Mouse (Mus musculus) heart, embryonic 10.5 days (tissue): ENCODE results near the gene Pitpnm2. TPM values are rescaled to one million over a fixed set of nuclear protein-coding genes. Genes with fewer than 3 reads are reported as not detected.
"Not testable (repeated sequence)": the region's sequence is repeated elsewhere in the genome, so short reads cannot be mapped to it uniquely, and the experiment has no call there.

Experiments
- DNase-seq: peaks from one replicate; pipeline ENCODE4 v3.0.0-alpha.2; 2017; ENCODE audit warnings: low spot score
- H3K27ac ChIP-seq: fragments of 300-500 bp; sonication (generic); 2 replicates; pipeline ENCODE4 v1.5.1; 2016; ENCODE audit warnings: mild to moderate bottlenecking
- H3K27me3 ChIP-seq: fragments of 300-500 bp; sonication (generic); 2 replicates; pipeline ENCODE4 v1.6.1; 2016; ENCODE audit warnings: mild to moderate bottlenecking; ENCODE audit not compliant: poor library complexity, insufficient read depth, severe bottlenecking
- H3K36me3 ChIP-seq: fragments of 300-500 bp; sonication (generic); 2 replicates; pipeline ENCODE4 v1.6.1; 2016; ENCODE audit warnings: mild to moderate bottlenecking, moderate library complexity
- H3K4me1 ChIP-seq: fragments of 300-500 bp; sonication (generic); 2 replicates; pipeline ENCODE4 v1.6.1; 2016; ENCODE audit warnings: mild to moderate bottlenecking
- H3K4me3 ChIP-seq: fragments of 300-500 bp; sonication (generic); 2 replicates; pipeline ENCODE4 v1.5.1; 2016; ENCODE audit warnings: mild to moderate bottlenecking, moderate library complexity
- H3K9me3 ChIP-seq: fragments of 300-500 bp; sonication (generic); 2 replicates; pipeline ENCODE4 v1.6.1; 2016; ENCODE audit warnings: mild to moderate bottlenecking, moderate library complexity
- WGBS: fragments of 180-500 bp; shearing (Covaris S2); methylation state at CpG from one replicate; pipeline ENCODE4 v1.1.7; 2016; 5-methylcytosine and 5-hydroxymethylcytosine counted together
- polyA plus RNA-seq: library from polyadenylated mRNA; unstranded; fragments of >200 nt; fragmentation: Nextera tagmentation; extraction: Ambion mirVana; gene quantifications from 2 replicates; pipeline ENCODE4 v1.2.1, GENCODE M21; 2016

Gene Pitpnm2
- polyA plus RNA-seq = 4.8 and 6.1 TPM in 2 replicates

DNA sequence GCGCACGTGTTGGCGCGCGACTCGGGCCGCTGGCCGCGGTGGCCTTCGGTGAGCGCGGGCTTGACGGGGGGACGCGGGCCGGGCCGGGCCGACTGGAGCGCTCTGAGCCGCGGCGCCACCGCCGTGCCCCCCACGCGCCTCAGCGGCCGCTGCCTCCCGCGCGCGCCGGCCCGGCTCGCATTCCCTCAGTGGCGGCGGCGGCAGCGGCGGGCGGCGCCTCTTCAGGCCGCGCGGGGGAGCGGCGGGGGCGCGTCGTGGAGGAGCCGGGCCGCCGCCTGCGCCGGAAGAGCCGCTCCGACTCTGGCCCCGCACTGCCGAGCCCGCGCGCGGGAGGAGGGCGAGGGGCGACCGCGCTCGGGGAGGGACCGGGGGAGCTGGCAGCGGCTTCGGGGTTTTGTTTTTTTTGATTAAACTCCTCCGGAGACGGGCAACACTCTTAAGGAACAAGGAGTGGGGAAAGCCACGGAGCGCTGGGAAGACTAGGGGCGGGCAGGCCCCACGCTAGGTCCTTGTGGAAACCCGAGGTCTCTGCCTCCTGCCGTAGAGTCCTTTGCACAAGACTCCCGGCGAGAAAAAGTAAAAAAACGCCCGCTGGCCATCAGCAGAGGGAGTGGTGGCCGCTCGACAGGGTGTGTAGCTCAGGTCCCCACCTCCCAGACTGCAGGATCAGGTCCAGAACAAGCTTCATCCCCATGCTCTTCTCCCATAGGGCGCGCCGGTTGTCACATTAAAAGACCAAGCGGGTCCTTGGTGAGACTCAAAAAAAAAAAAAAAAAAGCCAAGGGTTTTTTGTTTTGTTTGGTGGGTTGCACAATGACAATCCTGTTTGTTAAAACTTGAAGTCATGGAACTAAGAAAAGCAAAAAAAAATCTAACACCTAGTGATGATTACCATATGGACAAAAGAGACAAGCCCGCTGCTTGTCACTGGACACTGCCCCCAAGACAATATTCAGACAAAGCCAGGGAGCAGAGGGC lies at the start of gene Pitpnm2:
Pitpnm2 (minus strand) TSS at position 147 of the 978 bp plus-strand sequence.
- Histone ChIP-seq H3K4me3 (peak within 1 kb of the TSS; percentile 87), H3K9me3 (no peaks in the 10 kb centered on the region), H3K27ac (peak within 1 kb of the TSS; percentile 95), H3K27me3 (no peaks in the 10 kb centered on the region), H3K36me3 (peaks cover 31% of the 10 kb centered on the region), H3K4me1 (peaks cover 36% of the 10 kb centered on the region)
- no peak for DNase-seq
- WGBS = 4% methylated on average over 89 of the region's 90 CpGs

DNA sequence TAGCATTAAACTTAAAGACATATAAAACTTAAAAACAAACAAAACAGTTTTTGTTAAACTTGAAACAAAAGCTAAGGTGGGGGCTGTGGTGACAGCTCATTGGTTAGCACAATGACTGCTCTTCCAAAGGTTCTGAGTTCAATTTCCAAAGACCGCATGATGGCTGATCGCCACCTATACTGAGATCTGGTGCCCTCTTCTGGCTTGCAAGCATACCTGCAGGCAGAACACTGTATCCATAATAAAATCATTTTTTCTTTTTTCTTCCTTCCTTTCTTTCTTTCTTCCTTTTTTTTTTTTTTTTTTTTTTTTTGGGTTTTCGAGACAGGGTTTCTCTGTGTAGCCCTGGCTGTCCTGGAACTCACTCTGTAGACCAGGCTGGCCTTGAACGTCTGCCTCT lies 49.7 kb upstream of the Pitpnm2 start:
- H3K4me1 ChIP-seq, H3K9me3 ChIP-seq, H3K27ac ChIP-seq, DNase-seq, H3K27me3 ChIP-seq, H3K4me3 ChIP-seq: not testable (repeated sequence)
- 65% methylated on average over 4 of the region's 4 CpGs for WGBS
- H3K36me3 ChIP-seq = peaks cover 70% of the 10 kb centered on the region

DNA sequence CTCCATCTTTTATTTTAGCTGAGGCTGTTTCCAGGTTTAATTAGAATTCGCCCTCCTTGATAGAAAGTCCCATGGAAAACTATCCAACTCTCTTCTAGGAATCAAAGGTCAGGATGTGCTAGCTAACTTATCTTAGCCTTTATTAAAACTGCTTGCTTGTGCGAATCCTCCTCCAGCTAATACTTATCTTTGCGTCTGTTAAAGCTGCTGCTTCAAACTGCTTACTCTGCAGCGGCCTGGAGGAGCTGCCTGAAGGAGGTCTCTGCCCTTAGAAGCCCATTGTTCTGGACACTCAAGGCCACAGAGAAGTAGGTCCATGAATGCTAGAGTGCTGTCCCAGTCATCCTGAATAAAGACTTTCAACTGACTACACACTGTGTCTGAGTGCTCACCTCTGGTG lies 46.9 kb upstream of the Pitpnm2 start:
- Histone ChIP-seq H3K9me3 (no peaks in the 10 kb centered on the region), H3K36me3 (peaks cover 80% of the 10 kb centered on the region), H3K27ac (no peak overlapping the region), H3K4me1 (peaks cover 9% of the 10 kb centered on the region; the same call in 1 of the 2 replicates), H3K4me3 (no peak overlapping the region), H3K27me3 (no peaks in the 10 kb centered on the region)
- DNase-seq = no peak
- WGBS = 87% methylated on average over 4 of the region's 4 CpGs

DNA sequence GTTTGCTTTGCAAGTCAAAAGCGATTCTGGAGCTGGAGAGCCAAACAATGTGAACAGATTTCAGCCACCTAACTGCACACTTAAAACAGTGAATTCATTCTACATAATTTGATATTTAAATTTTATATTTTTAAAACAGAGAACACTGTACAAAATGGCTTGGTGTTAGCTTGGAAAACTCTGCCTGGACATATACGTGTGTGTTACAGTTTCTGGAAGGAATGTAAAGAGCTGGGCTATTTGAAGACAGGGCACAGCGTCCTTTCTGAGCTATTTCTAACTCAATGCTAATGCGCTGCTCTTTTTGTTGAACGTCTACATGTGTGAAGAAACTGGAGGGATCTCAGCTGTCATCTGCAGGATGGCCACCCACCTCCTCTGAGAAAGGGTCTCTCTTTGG lies 44.4 kb upstream of the Pitpnm2 start:
- Histone ChIP-seq H3K4me1 (no peaks in the 10 kb centered on the region), H3K4me3 (no peak overlapping the region), H3K9me3 (no peaks in the 10 kb centered on the region), H3K27ac (no peak overlapping the region), H3K27me3 (no peaks in the 10 kb centered on the region), H3K36me3 (peaks cover 95% of the 10 kb centered on the region)
- DNase-seq = no peak
- WGBS = 88% methylated on average over 5 of the region's 5 CpGs

DNA sequence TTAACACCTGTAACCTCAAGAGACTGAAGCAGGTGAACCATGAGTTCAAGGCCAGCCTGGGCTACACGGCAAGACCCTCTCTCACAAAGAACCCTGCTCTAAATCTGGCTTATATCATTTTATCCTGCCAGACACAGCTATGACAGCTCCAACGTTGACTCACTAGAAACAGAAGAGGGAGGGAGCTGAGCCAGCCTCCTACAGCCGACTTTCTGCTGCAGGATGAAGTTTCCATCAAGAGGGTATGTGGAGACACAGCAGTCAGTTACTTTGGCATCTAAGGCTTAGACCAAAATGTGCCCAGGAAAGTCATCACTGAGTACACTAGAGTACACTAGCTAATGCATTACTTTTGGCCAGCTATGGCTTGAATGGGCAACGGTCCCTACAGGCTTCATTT lies 40.7 kb upstream of the Pitpnm2 start:
- H3K4me3 ChIP-seq = no peak overlapping the region
- 82% methylated on average over 4 of the region's 4 CpGs for WGBS
- H3K4me1 ChIP-seq = no peaks in the 10 kb centered on the region
- H3K27ac ChIP-seq = no peak overlapping the region
- H3K9me3 ChIP-seq = no peaks in the 10 kb centered on the region
- peaks cover 94% of the 10 kb centered on the region for H3K36me3 ChIP-seq
- no peaks in the 10 kb centered on the region for H3K27me3 ChIP-seq
- no peak for DNase-seq

DNA sequence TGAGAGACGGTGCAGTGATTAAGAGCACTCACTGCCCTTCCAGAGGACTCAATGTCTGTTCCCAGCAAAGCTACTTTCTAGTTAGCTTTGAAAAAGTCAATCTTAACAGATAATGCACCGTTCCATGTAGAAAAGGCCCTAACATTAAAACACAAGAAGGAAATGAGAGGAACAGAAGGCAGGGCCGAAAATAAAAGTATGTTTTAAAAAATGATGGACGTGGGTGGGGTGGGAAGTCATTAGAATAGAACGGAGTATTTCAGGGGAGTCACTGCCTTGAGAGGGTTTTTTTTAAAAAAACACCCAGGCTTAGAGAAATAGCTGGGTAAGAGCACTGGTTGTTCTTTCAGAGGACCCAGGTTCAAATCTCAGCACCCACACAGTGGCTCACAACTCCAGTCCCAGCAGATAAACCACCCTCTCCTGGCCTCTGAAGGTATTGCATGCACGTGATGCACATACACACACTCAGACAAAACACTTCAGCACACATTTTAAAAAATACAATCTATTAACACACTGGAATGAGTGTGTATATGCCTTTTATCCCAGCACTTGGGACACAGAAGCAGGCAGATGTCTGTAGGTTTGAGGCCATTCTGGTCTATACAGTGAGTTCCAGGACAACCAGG lies 38.2 kb upstream of the Pitpnm2 start:
- DNase-seq = no peak
- H3K4me3 ChIP-seq = no peak overlapping the region
- WGBS = 96% methylated on average over 6 of the region's 6 CpGs
- peaks cover 86% of the 10 kb centered on the region for H3K36me3 ChIP-seq
- H3K27me3 ChIP-seq = no peaks in the 10 kb centered on the region
- H3K9me3 ChIP-seq = no peaks in the 10 kb centered on the region
- no peak overlapping the region for H3K27ac ChIP-seq
- no peaks in the 10 kb centered on the region for H3K4me1 ChIP-seq

DNA sequence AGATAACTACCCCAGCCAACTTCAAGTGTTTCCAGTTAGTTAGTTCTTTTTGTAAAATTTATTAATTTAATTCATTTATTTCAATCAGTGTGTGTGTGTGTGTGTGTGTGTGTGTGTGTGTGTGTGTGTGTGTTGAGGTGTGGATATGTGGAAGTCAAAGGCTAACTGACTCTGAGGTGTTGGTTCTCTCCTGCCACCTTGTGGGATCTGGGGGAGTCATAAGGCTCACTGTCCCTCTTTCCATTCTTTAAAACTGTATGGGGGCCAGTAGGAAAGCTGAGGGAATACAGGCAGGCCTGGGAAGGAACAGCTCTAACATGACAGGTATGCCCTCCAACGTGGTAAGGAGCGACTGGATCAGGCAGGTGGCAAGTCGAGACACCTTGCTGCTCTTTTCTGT lies 34.8 kb upstream of the Pitpnm2 start:
- no peak for DNase-seq
- H3K27ac ChIP-seq = no peak overlapping the region
- H3K9me3 ChIP-seq = no peaks in the 10 kb centered on the region
- H3K4me3 ChIP-seq = no peak overlapping the region
- WGBS = 71% methylated on average over 3 of the region's 3 CpGs
- no peaks in the 10 kb centered on the region for H3K27me3 ChIP-seq
- H3K36me3 ChIP-seq = peaks cover 85% of the 10 kb centered on the region
- H3K4me1 ChIP-seq = no peaks in the 10 kb centered on the region

DNA sequence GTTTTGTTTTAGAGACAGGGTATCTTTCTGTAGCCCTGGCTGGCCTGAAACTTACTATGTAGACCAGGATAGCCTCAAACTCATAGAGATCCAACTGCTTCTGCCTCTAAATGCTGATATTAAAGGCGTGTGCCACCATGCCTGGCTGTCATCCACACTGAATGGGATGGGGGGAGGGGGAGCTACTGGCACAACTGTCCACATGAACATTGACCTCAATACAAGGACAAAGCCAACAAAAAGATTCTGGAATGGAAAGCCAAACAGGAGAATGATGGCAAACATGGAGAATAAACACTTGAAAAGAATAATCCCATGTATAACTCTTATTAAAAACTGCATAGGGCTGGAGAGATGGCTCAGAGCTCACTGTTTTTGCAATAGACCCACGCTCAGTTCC lies 33.3 kb upstream of the Pitpnm2 start:
- Histone ChIP-seq H3K27ac (no peak overlapping the region), H3K4me3 (no peak overlapping the region), H3K27me3 (no peaks in the 10 kb centered on the region), H3K36me3 (peaks cover 86% of the 10 kb centered on the region), H3K4me1 (no peaks in the 10 kb centered on the region), H3K9me3 (no peaks in the 10 kb centered on the region)
- WGBS = 82% methylated on average over 2 of the region's 2 CpGs
- no peak for DNase-seq

DNA sequence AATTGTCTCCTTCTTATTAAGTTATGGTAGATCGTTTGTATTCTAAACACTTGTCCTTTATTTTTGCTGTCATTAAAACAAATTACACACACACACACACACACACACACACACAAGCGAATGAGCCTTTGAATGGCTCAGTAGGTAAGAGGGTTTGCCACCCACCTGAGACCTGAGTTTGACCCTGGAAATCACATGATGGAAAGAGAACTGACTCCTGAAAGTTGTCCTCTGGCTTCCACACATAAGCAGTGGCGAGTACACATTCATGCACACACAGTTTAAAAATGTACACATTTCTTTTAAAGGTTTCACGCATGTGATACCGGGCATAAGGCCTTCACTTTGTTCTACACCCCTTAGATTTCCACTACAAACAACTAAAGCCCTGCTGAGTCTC lies 20.7 kb upstream of the Pitpnm2 start:
- Histone ChIP-seq H3K36me3 (peaks cover 45% of the 10 kb centered on the region), H3K4me3 (no peak overlapping the region), H3K27me3 (no peaks in the 10 kb centered on the region), H3K4me1 (peaks cover 31% of the 10 kb centered on the region), H3K9me3 (no peaks in the 10 kb centered on the region), H3K27ac (no peak overlapping the region)
- DNase-seq = no peak
- WGBS = 94% methylated on average over 5 of the region's 5 CpGs

DNA sequence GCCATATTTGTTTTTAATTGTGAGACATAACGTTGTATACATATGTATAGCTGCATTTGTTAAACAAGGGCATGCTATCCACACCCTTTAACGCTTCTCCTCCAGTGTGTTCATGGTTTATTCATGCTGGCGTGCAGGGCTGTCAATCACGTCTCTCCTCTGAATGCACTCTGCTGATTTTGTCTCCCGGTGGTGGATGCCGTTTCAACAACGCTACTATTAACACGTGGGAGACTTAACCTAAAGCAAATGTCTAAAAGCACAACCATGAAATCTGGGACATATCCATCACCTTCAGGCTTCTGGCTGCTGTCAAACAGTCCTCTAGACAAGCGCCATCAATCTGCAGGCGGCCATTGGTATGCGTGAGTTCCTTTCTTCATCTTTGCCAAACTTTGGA lies 20.1 kb upstream of the Pitpnm2 start:
- no peak overlapping the region for H3K27ac ChIP-seq
- no peaks in the 10 kb centered on the region for H3K9me3 ChIP-seq
- H3K27me3 ChIP-seq = no peaks in the 10 kb centered on the region
- no peak for DNase-seq
- H3K4me1 ChIP-seq = peaks cover 31% of the 10 kb centered on the region
- 73% methylated on average over 11 of the region's 11 CpGs for WGBS
- H3K4me3 ChIP-seq = no peak overlapping the region
- peaks cover 41% of the 10 kb centered on the region for H3K36me3 ChIP-seq

DNA sequence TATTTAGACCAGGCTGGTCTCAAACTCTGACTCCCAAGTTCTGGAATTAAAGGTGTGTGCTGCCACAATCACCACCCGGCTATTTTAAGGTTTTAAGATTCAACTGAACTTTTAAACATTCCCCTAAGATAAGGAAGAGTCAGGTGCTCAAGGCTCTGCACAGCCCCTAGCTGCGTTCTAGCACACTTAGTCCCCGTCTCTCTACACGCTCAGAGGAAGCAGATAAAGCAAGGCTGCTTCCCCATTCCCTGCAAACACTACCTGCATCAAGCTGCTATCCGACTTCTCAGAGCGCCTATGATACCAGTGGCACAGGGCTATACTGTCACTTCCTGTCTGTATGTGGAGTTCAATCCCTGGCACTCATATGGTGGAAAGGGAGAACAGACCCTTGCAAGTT lies 18.1 kb upstream of the Pitpnm2 start:
- Histone ChIP-seq H3K36me3 (peaks cover 50% of the 10 kb centered on the region), H3K4me3 (no peak overlapping the region), H3K9me3 (no peaks in the 10 kb centered on the region), H3K27ac (peak overlapping the region; percentile 17; the same call in 1 of the 2 replicates), H3K4me1 (peaks cover 31% of the 10 kb centered on the region), H3K27me3 (no peaks in the 10 kb centered on the region)
- no peak for DNase-seq
- 37% methylated on average over 6 of the region's 6 CpGs for WGBS

DNA sequence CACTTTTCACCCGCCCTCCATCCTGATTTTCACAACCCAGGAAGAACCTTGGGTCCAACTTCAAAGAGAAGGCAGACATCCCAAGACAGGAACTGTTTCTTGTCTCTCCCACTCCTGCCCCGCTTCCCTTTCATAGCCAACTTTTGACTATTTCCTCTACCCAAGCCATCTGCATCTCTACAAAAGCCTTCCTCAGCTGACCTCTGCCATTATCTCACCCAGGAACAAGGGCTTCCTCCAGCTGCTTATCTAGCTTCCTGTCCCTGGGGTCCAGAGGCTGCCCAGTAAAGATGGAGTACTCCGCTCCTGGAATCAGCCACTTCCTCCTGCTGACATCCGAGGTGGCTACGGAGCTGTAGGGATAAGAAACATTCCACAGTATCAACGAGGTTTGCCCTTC lies 17.3 kb upstream of the Pitpnm2 start:
- peaks cover 31% of the 10 kb centered on the region for H3K4me1 ChIP-seq
- H3K4me3 ChIP-seq = no peak overlapping the region
- H3K36me3 ChIP-seq = peaks cover 55% of the 10 kb centered on the region
- no peak for DNase-seq
- H3K27me3 ChIP-seq = no peaks in the 10 kb centered on the region
- no peaks in the 10 kb centered on the region for H3K9me3 ChIP-seq
- 17% methylated on average over 6 of the region's 6 CpGs for WGBS
- 0 out of 2 replicates have a peak overlapping the region, but pooled peaks have one; percentile 4 for H3K27ac ChIP-seq

DNA sequence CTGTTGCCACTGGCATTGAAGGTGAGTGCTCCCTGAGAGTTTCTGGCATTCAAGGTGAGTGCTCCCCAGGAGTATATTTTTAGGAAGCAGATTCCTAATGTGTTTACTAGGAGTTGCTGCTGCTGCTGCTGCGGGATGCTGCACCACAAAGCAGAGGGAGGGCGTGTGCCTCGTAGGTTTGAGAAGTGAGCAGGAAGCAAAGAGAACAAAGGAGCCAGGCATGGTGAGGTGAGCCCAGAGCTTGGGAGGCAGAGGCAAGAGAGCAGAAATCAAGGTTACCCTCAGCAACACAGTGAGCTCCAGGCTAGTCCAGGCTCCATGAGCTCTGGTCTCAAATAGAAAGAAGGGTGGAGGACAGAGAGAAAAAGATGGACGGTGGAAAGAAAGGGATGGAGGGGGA lies 13.7 kb upstream of the Pitpnm2 start:
- Histone ChIP-seq H3K4me3 (no peak overlapping the region), H3K9me3 (no peaks in the 10 kb centered on the region), H3K36me3 (peaks cover 67% of the 10 kb centered on the region), H3K27me3 (no peaks in the 10 kb centered on the region), H3K27ac (no peak overlapping the region), H3K4me1 (peaks cover 18% of the 10 kb centered on the region)
- WGBS = 77% methylated on average over 4 of the region's 4 CpGs
- no peak for DNase-seq
